Mouse (Mus musculus) stomach, embryonic 15.5 days (tissue): ENCODE results near the gene Ago4. TPM values are rescaled to one million over a fixed set of nuclear protein-coding genes. Genes with fewer than 3 reads are reported as not detected.

ENCODE experiments used
- ATAC-seq: fragments of 200-750 bp; cut with Nextera tagmentation; 2 replicates; pipeline ENCODE4 v1.8.0; 2017; ENCODE audit warnings: low read depth, moderate number of reproducible peaks, moderate TSS enrichment; ENCODE audit not compliant: insufficient read depth, low FRiP score
- H3K27ac ChIP-seq: fragments of 300-500 bp; sonication (generic); 2 replicates; pipeline ENCODE4 v1.5.1; 2015; ENCODE audit warnings: mild to moderate bottlenecking, inconsistent platforms
- H3K27me3 ChIP-seq: fragments of 300-500 bp; sonication (generic); replicated peaks from 2 replicates; pipeline ENCODE4 v1.6.1; 2015; ENCODE audit warnings: inconsistent platforms
- H3K36me3 ChIP-seq: fragments of 300-500 bp; sonication (generic); 2 replicates; pipeline ENCODE4 v1.6.1; 2015; ENCODE audit warnings: inconsistent platforms
- H3K4me1 ChIP-seq: fragments of 300-500 bp; sonication (generic); 2 replicates; pipeline ENCODE4 v1.6.1; 2015; ENCODE audit warnings: inconsistent platforms
- H3K4me2 ChIP-seq: fragments of 300-500 bp; sonication (generic); 2 replicates; pipeline ENCODE4 v1.6.1; 2015; ENCODE audit warnings: mild to moderate bottlenecking, inconsistent platforms
- H3K4me3 ChIP-seq: fragments of 300-500 bp; sonication (generic); replicated peaks from 2 replicates; pipeline ENCODE4 v1.5.1; 2015; ENCODE audit warnings: inconsistent platforms
- H3K9ac ChIP-seq: fragments of 300-500 bp; sonication (generic); 2 replicates; pipeline ENCODE4 v1.6.1; 2015; ENCODE audit warnings: inconsistent platforms
- H3K9me3 ChIP-seq: fragments of 300-500 bp; sonication (generic); 2 replicates; pipeline ENCODE4 v1.6.1; 2016; ENCODE audit warnings: inconsistent platforms
- WGBS: fragments of 180-500 bp; shearing (Covaris S2); methylation state at CpG from one replicate; pipeline ENCODE4 v1.1.7; 2015; 5-methylcytosine and 5-hydroxymethylcytosine counted together
- polyA plus RNA-seq: library from polyadenylated mRNA; unstranded; fragments of >200 nt; fragmentation: Nextera tagmentation; extraction: Ambion mirVana; gene quantifications from 2 replicates; pipeline ENCODE4 v1.2.1, GENCODE M21; 2015

Ago4 gene
- polyA plus RNA-seq, 1 experiment from 2014 or later, result 2.1 TPM

DNA sequence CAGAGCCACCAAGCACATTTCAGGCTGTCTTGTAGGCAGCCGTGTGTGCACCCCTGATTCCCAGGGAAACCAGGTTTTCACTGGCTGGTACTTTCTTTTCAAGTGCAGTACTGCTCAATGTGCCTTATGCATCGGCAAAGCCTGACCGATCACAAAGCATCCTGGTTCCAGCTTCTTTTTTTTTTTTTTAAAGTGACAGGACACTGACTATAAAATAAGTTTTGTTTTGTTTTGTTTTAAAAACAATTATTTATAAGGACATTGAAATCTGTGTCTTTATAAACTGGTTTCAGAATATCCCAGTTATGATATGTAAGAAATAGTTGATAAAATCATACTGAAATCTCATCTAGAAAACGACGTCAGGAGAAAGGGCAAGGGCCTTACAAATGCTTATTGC is 41.3 kb downstream of the Ago4 start:
- 63% methylated on average over 5 of the region's 5 CpGs for WGBS
- H3K9ac ChIP-seq, result no peak overlapping the region
- H3K36me3 ChIP-seq, result no peaks in the 10 kb centered on the region
- H3K4me2 ChIP-seq, result no peak overlapping the region
- no peak overlapping the region for H3K27ac ChIP-seq
- no peak overlapping the region for H3K4me3 ChIP-seq
- H3K9me3 ChIP-seq, result no peaks in the 10 kb centered on the region
- no peaks in the 10 kb centered on the region for H3K4me1 ChIP-seq
- H3K27me3 ChIP-seq, result no peaks in the 10 kb centered on the region
- ATAC-seq, result no peak

- Histone ChIP-seq H3K4me1 (no peaks in the 10 kb centered on the region), H3K36me3 (no peaks in the 10 kb centered on the region), H3K4me3 (no peak overlapping the region), H3K9me3 (no peaks in the 10 kb centered on the region), H3K27me3 (no peaks in the 10 kb centered on the region), H3K4me2 (peak overlapping the region; percentile 5; the same call in 1 of the 2 replicates), H3K9ac (no peak overlapping the region), H3K27ac (no peak overlapping the region)
- ATAC-seq, result no peak
- WGBS, result 69% methylated on average over 12 of the region's 12 CpGs
These were observed 42.5 kb downstream of the Ago4 start for GRCm38 (mm10) chr4:126490726-126491125.

- Histone ChIP-seq H3K4me3 (no peak overlapping the region), H3K4me2 (no peak overlapping the region), H3K36me3 (no peaks in the 10 kb centered on the region), H3K9ac (no peak overlapping the region), H3K9me3 (no peaks in the 10 kb centered on the region), H3K27me3 (no peaks in the 10 kb centered on the region), H3K27ac (no peak overlapping the region), H3K4me1 (no peaks in the 10 kb centered on the region)
- no peak for ATAC-seq
- 84% methylated on average over 5 of the region's 5 CpGs for WGBS
These were observed 43.5 kb downstream of the Ago4 start for GRCm38 (mm10) chr4:126489811-126490210.

GRCm38 (mm10) chr4:126486217-126486616 is 47.1 kb downstream of the Ago4 start:
- no peak for ATAC-seq
- Histone ChIP-seq H3K4me3 (no peak overlapping the region), H3K27ac (no peak overlapping the region), H3K9me3 (no peaks in the 10 kb centered on the region), H3K4me1 (no peaks in the 10 kb centered on the region), H3K36me3 (no peaks in the 10 kb centered on the region), H3K27me3 (no peaks in the 10 kb centered on the region), H3K9ac (no peak overlapping the region), H3K4me2 (no peak overlapping the region)
- 71% methylated on average over 1 of the region's 1 CpGs for WGBS

GRCm38 (mm10) chr4:126485065-126485464 is 48.2 kb downstream of the Ago4 start:
- no peak for ATAC-seq
- no peaks in the 10 kb centered on the region for H3K4me1 ChIP-seq
- no peaks in the 10 kb centered on the region for H3K27me3 ChIP-seq
- no peaks in the 10 kb centered on the region for H3K9me3 ChIP-seq
- H3K4me3 ChIP-seq, result no peak overlapping the region
- no peak overlapping the region for H3K4me2 ChIP-seq
- WGBS, result 74% methylated on average over 2 of the region's 2 CpGs
- H3K36me3 ChIP-seq, result no peaks in the 10 kb centered on the region
- no peak overlapping the region for H3K27ac ChIP-seq
- no peak overlapping the region for H3K9ac ChIP-seq

GRCm38 (mm10) chr4:126483874-126484273 is 49.4 kb downstream of the Ago4 start:
- H3K27ac ChIP-seq, result no peak overlapping the region
- H3K4me1 ChIP-seq, result no peaks in the 10 kb centered on the region
- WGBS, result 82% methylated on average over 3 of the region's 3 CpGs
- H3K4me2 ChIP-seq, result no peak overlapping the region
- no peaks in the 10 kb centered on the region for H3K27me3 ChIP-seq
- no peaks in the 10 kb centered on the region for H3K9me3 ChIP-seq
- no peak for ATAC-seq
- no peaks in the 10 kb centered on the region for H3K36me3 ChIP-seq
- no peak overlapping the region for H3K9ac ChIP-seq
- H3K4me3 ChIP-seq, result no peak overlapping the region

- H3K4me3 ChIP-seq, result no peak overlapping the region
- WGBS, result 75% methylated on average over 12 of the region's 12 CpGs
- no peaks in the 10 kb centered on the region for H3K36me3 ChIP-seq
- no peaks in the 10 kb centered on the region for H3K27me3 ChIP-seq
- H3K4me1 ChIP-seq, result no peaks in the 10 kb centered on the region
- no peak overlapping the region for H3K9ac ChIP-seq
- no peak for ATAC-seq
- no peaks in the 10 kb centered on the region for H3K9me3 ChIP-seq
- no peak overlapping the region for H3K4me2 ChIP-seq
- H3K27ac ChIP-seq, result no peak overlapping the region
These were observed 50.3 kb downstream of the Ago4 start for GRCm38 (mm10) chr4:126482951-126483350.

DNA sequence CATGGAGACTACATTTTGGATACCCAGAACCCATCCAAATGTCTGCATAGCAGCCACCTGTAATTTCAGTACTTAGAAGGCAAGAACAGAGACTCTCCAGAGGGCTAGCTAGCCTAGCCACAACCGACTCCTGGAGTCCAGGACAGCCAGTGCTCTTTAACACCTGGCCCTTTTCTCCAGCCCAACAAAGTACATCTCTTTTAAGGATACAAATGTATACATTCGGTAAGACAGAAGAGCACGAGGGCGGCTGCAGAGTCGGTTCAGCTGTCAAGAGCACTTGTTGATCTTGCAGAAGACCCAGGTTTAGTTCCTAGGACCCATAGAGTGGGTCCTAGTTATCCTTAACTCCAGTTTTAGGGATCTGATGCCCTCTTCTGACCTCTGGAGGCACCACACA is 51.8 kb downstream of the Ago4 start:
- Histone ChIP-seq H3K9ac (no peak overlapping the region), H3K9me3 (no peaks in the 10 kb centered on the region), H3K27me3 (no peaks in the 10 kb centered on the region), H3K27ac (no peak overlapping the region), H3K4me2 (no peak overlapping the region), H3K36me3 (no peaks in the 10 kb centered on the region), H3K4me3 (no peak overlapping the region), H3K4me1 (no peaks in the 10 kb centered on the region)
- no peak for ATAC-seq
- WGBS, result 77% methylated on average over 5 of the region's 5 CpGs

GRCm38 (mm10) chr4:126480288-126480687 is 53.0 kb downstream of the Ago4 start:
- WGBS, result 48% methylated on average over 3 of the region's 3 CpGs
- H3K27me3 ChIP-seq, result no peaks in the 10 kb centered on the region
- no peak overlapping the region for H3K27ac ChIP-seq
- no peaks in the 10 kb centered on the region for H3K4me1 ChIP-seq
- no peak overlapping the region for H3K9ac ChIP-seq
- no peak overlapping the region for H3K4me2 ChIP-seq
- no peak overlapping the region for H3K4me3 ChIP-seq
- ATAC-seq, result no peak
- no peaks in the 10 kb centered on the region for H3K9me3 ChIP-seq
- no peaks in the 10 kb centered on the region for H3K36me3 ChIP-seq

DNA sequence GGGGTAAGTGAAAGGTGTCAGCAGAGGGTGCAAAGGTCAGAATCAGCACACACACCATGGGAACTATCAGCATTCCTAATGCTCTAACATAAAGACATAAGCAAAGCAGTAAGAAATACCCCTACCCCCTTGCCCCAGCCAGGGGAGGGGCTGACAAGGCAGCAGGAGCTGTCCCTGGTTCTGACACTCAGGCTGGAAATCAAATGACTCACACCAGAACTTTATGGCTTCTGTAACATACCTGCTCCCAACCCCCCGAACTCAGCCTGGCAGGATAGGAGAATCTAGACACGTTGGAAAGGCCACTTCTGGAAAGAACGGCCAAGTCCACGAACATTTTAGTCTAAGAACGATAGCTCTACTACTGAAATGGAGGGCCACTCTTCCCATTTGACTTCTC is 60.2 kb downstream of the Ago4 start:
- ATAC-seq, result no peak
- no peak overlapping the region for H3K27ac ChIP-seq
- no peak overlapping the region for H3K9ac ChIP-seq
- H3K4me3 ChIP-seq, result no peak overlapping the region
- H3K27me3 ChIP-seq, result no peaks in the 10 kb centered on the region
- H3K4me1 ChIP-seq, result peaks cover 5% of the 10 kb centered on the region; the same call in 1 of the 2 replicates
- H3K4me2 ChIP-seq, result no peak overlapping the region
- H3K36me3 ChIP-seq, result no peaks in the 10 kb centered on the region
- H3K9me3 ChIP-seq, result no peaks in the 10 kb centered on the region
- WGBS, result 42% methylated on average over 5 of the region's 5 CpGs

GRCm38 (mm10) chr4:126469334-126469733 is 63.9 kb downstream of the Ago4 start:
- Histone ChIP-seq H3K9me3 (no peaks in the 10 kb centered on the region), H3K9ac (no peak overlapping the region), H3K4me1 (peaks cover 32% of the 10 kb centered on the region), H3K4me3 (no peak overlapping the region), H3K36me3 (no peaks in the 10 kb centered on the region), H3K4me2 (no peak overlapping the region), H3K27ac (no peak overlapping the region), H3K27me3 (no peaks in the 10 kb centered on the region)
- ATAC-seq, result no peak
- WGBS, result 37% methylated on average over 1 of the region's 1 CpGs

GRCm38 (mm10) chr4:126468925-126469324 is 64.3 kb downstream of the Ago4 start:
- H3K4me1 ChIP-seq, result peaks cover 32% of the 10 kb centered on the region
- peak overlapping the region; percentile 44; the same call in 1 of the 2 replicates for H3K27ac ChIP-seq
- no peak; the same call in 1 of the 2 replicates for ATAC-seq
- H3K36me3 ChIP-seq, result no peaks in the 10 kb centered on the region
- H3K9ac ChIP-seq, result no peak overlapping the region
- 6% methylated on average over 8 of the region's 8 CpGs for WGBS
- peak overlapping the region; percentile 78 for H3K4me2 ChIP-seq
- no peaks in the 10 kb centered on the region for H3K9me3 ChIP-seq
- no peaks in the 10 kb centered on the region for H3K27me3 ChIP-seq
- H3K4me3 ChIP-seq, result peak overlapping the region; percentile 99

DNA sequence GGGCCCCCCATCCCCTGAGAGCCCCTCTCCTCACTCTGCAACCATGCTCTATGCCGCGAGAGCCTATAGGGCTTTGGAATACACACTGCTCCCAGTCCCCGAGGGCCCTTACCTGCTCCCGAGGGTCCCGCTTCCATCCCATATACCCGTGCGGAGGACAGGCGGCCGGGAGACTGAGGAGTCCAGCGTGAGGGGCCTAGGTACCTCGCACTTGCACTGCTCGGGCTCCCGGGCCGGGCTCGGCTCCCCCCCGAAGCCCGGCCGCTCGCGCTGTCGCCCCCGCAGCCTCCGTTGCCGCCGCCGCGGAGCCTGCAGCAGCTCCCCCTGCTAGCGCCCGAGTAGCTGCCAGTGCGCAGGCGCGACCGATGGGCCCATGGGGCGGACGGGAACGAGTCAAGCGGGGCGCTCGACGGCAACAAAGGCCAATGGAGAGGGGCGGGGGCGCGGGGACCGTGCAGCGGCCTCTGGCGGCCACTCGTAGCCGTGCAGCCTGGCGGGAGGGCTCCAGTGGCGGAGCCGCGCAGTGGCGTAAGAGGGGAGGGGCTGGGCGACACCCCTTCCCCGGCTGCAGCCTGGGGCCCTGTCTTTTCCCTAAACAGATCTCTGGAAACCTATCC is 64.9 kb downstream of the Ago4 start, which contains the start of gene Ago1:
Gene Ago1 (minus strand): TSS at position 299 of the 617 bp plus-strand sequence.
- Histone ChIP-seq H3K36me3 (no peaks in the 10 kb centered on the region), H3K4me1 (peaks cover 32% of the 10 kb centered on the region), H3K4me3 (peak within 1 kb of the TSS; percentile 99), H3K9me3 (no peaks in the 10 kb centered on the region), H3K27ac (peak within 1 kb of the TSS; percentile 84), H3K4me2 (peak within 1 kb of the TSS; percentile 78), H3K9ac (peak within 1 kb of the TSS; percentile 89), H3K27me3 (no peaks in the 10 kb centered on the region)
- under 1% methylated on average over 54 of the region's 55 CpGs for WGBS
- peak; percentile 86 for ATAC-seq
